Mouse (Mus musculus): ENCODE measurements around the gene Tubgcp6. TPM values are rescaled to one million over a fixed set of nuclear protein-coding genes. Genes with fewer than 3 reads are reported as not detected.
A peak's percentile ranks its signal among the peaks of the same experiment; 100 is the strongest.

Tubgcp6 gene
- polyA plus RNA-seq, 1 experiment from 2014 or later = 27.7 TPM

GRCm38 (mm10) chr15:89070606-89071005, 52.3 kb downstream of the Tubgcp6 start:
- no peak for ATAC-seq (ENCODE audit: low FRiP score)
- Histone ChIP-seq H3K9ac (no peak overlapping the region), H3K4me3 (replicated peaks) (no peak overlapping the region), H3K9me3 (no peaks in the 10 kb centered on the region), H3K27me3 (peaks cover 54% of the 10 kb centered on the region), H3K27ac (no peak overlapping the region), H3K4me1 (peaks cover 17% of the 10 kb centered on the region), H3K36me3 (replicated peaks) (no peaks in the 10 kb centered on the region), H3K4me2 (no peak overlapping the region)
- WGBS = 74% methylated on average over 24 of the region's 24 CpGs

- Histone ChIP-seq H3K9ac (no peak overlapping the region), H3K4me2 (no peak overlapping the region), H3K9me3 (no peaks in the 10 kb centered on the region), H3K4me3 (replicated peaks) (no peak overlapping the region), H3K4me1 (peaks cover 6% of the 10 kb centered on the region), H3K27ac (no peak overlapping the region), H3K27me3 (peaks cover 56% of the 10 kb centered on the region), H3K36me3 (replicated peaks) (no peaks in the 10 kb centered on the region)
- no peak for ATAC-seq (ENCODE audit: low FRiP score)
- 89% methylated on average over 19 of the region's 19 CpGs for WGBS
Measured at GRCm38 (mm10) chr15:89069336-89069840, 53.5 kb downstream of the Tubgcp6 start.

GRCm38 (mm10) chr15:89068226-89068625, 54.7 kb downstream of the Tubgcp6 start:
- Histone ChIP-seq H3K27me3 (peaks cover 53% of the 10 kb centered on the region), H3K36me3 (replicated peaks) (no peaks in the 10 kb centered on the region), H3K4me2 (no peak overlapping the region), H3K27ac (no peak overlapping the region), H3K4me3 (replicated peaks) (no peak overlapping the region), H3K9ac (no peak overlapping the region), H3K9me3 (no peaks in the 10 kb centered on the region), H3K4me1 (0 out of 2 replicates have a peak, but pooled peaks cover 4% of the 10 kb centered on the region)
- WGBS = 37% methylated on average over 26 of the region's 26 CpGs
- no peak for ATAC-seq (ENCODE audit: low FRiP score)

- H3K9ac ChIP-seq = no peak overlapping the region
- WGBS = 46% methylated on average over 35 of the region's 35 CpGs
Measured at GRCm38 (mm10) chr15:89067609-89068008, 55.3 kb downstream of the Tubgcp6 start.

GRCm38 (mm10) chr15:89064891-89065290, 58.0 kb downstream of the Tubgcp6 start:
- ATAC-seq (ENCODE audit: low FRiP score) = no peak
- WGBS = 92% methylated on average over 5 of the region's 5 CpGs
- Histone ChIP-seq H3K4me1 (peaks cover 13% of the 10 kb centered on the region), H3K9me3 (no peaks in the 10 kb centered on the region), H3K4me2 (no peak overlapping the region), H3K4me3 (replicated peaks) (no peak overlapping the region), H3K27me3 (peaks cover 69% of the 10 kb centered on the region), H3K36me3 (replicated peaks) (no peaks in the 10 kb centered on the region), H3K27ac (no peak overlapping the region), H3K9ac (no peak overlapping the region)

More at GRCm38 (mm10) chr15:89067609-89068008, 55.3 kb downstream of the Tubgcp6 start:
- no peak for ATAC-seq (ENCODE audit: low FRiP score)
- Histone ChIP-seq H3K27me3 (peaks cover 52% of the 10 kb centered on the region), H3K36me3 (replicated peaks) (no peaks in the 10 kb centered on the region), H3K4me3 (replicated peaks) (no peak overlapping the region), H3K4me1 (0 out of 2 replicates have a peak, but pooled peaks cover 4% of the 10 kb centered on the region), H3K4me2 (no peak overlapping the region), H3K9me3 (no peaks in the 10 kb centered on the region), H3K27ac (no peak overlapping the region)

- peaks cover 63% of the 10 kb centered on the region for H3K27me3 ChIP-seq
- no peak overlapping the region for H3K4me2 ChIP-seq
- ATAC-seq (ENCODE audit: low FRiP score) = no peak
- no peak overlapping the region for H3K9ac ChIP-seq
- peaks cover 18% of the 10 kb centered on the region for H3K4me1 ChIP-seq
- H3K36me3 ChIP-seq (replicated peaks) = no peaks in the 10 kb centered on the region
- 84% methylated on average over 6 of the region's 6 CpGs for WGBS
- no peak overlapping the region for H3K27ac ChIP-seq
- H3K9me3 ChIP-seq = no peaks in the 10 kb centered on the region
- H3K4me3 ChIP-seq (replicated peaks) = no peak overlapping the region
Measured at GRCm38 (mm10) chr15:89063536-89063935, 59.4 kb downstream of the Tubgcp6 start.

- Histone ChIP-seq H3K4me2 (no peak overlapping the region), H3K27ac (no peak overlapping the region), H3K4me3 (replicated peaks) (no peak overlapping the region), H3K36me3 (replicated peaks) (no peaks in the 10 kb centered on the region), H3K4me1 (peaks cover 18% of the 10 kb centered on the region), H3K9me3 (no peaks in the 10 kb centered on the region), H3K27me3 (peaks cover 62% of the 10 kb centered on the region), H3K9ac (no peak overlapping the region)
- ATAC-seq (ENCODE audit: low FRiP score) = no peak
- 81% methylated on average over 7 of the region's 7 CpGs for WGBS
Measured at GRCm38 (mm10) chr15:89063001-89063400, 59.9 kb downstream of the Tubgcp6 start.

GRCm38 (mm10) chr15:89062518-89062910, 60.4 kb downstream of the Tubgcp6 start:
- H3K4me3 ChIP-seq (replicated peaks) = no peak overlapping the region
- no peaks in the 10 kb centered on the region for H3K9me3 ChIP-seq
- H3K27ac ChIP-seq = no peak overlapping the region
- ATAC-seq (ENCODE audit: low FRiP score) = no peak
- peaks cover 17% of the 10 kb centered on the region for H3K4me1 ChIP-seq
- H3K9ac ChIP-seq = no peak overlapping the region
- H3K36me3 ChIP-seq (replicated peaks) = no peaks in the 10 kb centered on the region
- peaks cover 61% of the 10 kb centered on the region for H3K27me3 ChIP-seq
- WGBS = 93% methylated on average over 5 of the region's 5 CpGs
- H3K4me2 ChIP-seq = no peak overlapping the region

- no peak for ATAC-seq (ENCODE audit: low FRiP score)
- WGBS = 87% methylated on average over 6 of the region's 6 CpGs
- peaks cover 58% of the 10 kb centered on the region for H3K27me3 ChIP-seq
Measured at GRCm38 (mm10) chr15:89061761-89062517, 61.0 kb downstream of the Tubgcp6 start.

GRCm38 (mm10) chr15:89060811-89061460, 62.0 kb downstream of the Tubgcp6 start:
- Histone ChIP-seq H3K27ac (no peak overlapping the region), H3K4me3 (replicated peaks) (peak overlapping the region; percentile 84), H3K4me1 (peaks cover 14% of the 10 kb centered on the region), H3K4me2 (peak overlapping the region; percentile 93), H3K36me3 (replicated peaks) (no peaks in the 10 kb centered on the region), H3K9me3 (no peaks in the 10 kb centered on the region), H3K9ac (0 out of 2 replicates have a peak overlapping the region, but pooled peaks have one; percentile 80), H3K27me3 (peaks cover 48% of the 10 kb centered on the region)
- no peak for ATAC-seq (ENCODE audit: low FRiP score)
- 85% methylated on average over 12 of the region's 12 CpGs for WGBS

More at GRCm38 (mm10) chr15:89061761-89062517, 61.0 kb downstream of the Tubgcp6 start:
- no peak overlapping the region for H3K4me2 ChIP-seq
- no peaks in the 10 kb centered on the region for H3K9me3 ChIP-seq
- H3K27ac ChIP-seq = no peak overlapping the region
- H3K4me3 ChIP-seq (replicated peaks) = no peak overlapping the region
- H3K9ac ChIP-seq = no peak overlapping the region
- H3K36me3 ChIP-seq (replicated peaks) = no peaks in the 10 kb centered on the region
- peaks cover 14% of the 10 kb centered on the region for H3K4me1 ChIP-seq

GRCm38 (mm10) chr15:89060032-89060681, 62.8 kb downstream of the Tubgcp6 start:
- Histone ChIP-seq H3K4me2 (peak overlapping the region; percentile 93), H3K27ac (peak overlapping the region; percentile 25; the same call in 1 of the 2 replicates), H3K4me1 (peaks cover 14% of the 10 kb centered on the region), H3K27me3 (peaks cover 48% of the 10 kb centered on the region), H3K36me3 (replicated peaks) (no peaks in the 10 kb centered on the region), H3K4me3 (replicated peaks) (peak overlapping the region; percentile 84), H3K9me3 (no peaks in the 10 kb centered on the region), H3K9ac (peak overlapping the region; percentile 80)
- 1% methylated on average over 43 of the region's 48 CpGs for WGBS
- peak; percentile 72 for ATAC-seq (ENCODE audit: low FRiP score)
